Mouse (Mus musculus) liver (tissue): Measurements from ENCODE around the gene Pes1.
"Not testable (repeated sequence)": the region's sequence is repeated elsewhere in the genome, so short reads cannot be mapped to it uniquely, and the experiment has no call there.

Source experiments
- DNase-seq: peaks from one replicate; pipeline ENCODE4 v3.0.0-alpha.2; 2020; ENCODE audit warnings: mixed read lengths

The Pes1 gene

DNA sequence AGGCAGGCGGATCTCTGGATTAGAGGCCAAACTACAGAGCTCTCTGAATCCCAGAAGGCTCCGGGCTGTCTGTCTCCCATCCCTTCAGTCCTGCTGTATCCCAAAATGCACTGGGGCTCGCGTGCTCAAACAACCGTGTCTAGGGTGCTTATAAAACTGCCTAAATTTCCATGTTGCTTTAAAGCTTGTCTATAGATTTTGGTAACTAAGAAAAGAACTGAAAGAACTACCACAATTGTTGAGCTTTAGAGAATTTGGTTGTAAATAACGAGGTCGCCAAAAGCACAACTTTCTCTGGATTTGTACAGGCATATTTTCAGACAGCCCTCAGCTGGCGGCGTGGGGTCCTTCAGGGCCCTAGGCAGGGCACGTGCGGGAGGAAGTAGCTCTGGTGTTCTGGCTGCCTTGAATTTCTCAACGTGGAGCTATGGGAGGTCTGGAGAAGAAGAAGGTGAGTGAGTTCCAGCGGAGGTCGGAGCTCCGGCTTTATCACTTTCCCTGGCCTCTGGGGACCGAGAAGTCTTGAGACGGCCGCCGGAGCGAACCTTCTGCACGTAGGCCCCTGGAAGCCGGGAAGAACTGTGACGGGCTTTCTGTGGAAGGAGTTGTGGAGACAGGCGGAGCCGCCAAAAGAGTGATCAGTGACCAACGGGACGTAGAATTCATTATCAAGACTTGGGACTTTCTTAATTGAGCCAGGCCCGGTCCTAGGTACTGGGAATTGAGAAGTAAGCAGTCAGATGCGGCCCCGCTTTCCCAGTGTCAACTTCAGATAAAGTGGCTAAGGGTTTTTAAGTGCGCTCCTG is at the start of gene Pes1:
Pes1 (plus strand) TSS at position 366 of the 806 bp plus-strand sequence.
- peak; percentile 81 for DNase-seq

DNA sequence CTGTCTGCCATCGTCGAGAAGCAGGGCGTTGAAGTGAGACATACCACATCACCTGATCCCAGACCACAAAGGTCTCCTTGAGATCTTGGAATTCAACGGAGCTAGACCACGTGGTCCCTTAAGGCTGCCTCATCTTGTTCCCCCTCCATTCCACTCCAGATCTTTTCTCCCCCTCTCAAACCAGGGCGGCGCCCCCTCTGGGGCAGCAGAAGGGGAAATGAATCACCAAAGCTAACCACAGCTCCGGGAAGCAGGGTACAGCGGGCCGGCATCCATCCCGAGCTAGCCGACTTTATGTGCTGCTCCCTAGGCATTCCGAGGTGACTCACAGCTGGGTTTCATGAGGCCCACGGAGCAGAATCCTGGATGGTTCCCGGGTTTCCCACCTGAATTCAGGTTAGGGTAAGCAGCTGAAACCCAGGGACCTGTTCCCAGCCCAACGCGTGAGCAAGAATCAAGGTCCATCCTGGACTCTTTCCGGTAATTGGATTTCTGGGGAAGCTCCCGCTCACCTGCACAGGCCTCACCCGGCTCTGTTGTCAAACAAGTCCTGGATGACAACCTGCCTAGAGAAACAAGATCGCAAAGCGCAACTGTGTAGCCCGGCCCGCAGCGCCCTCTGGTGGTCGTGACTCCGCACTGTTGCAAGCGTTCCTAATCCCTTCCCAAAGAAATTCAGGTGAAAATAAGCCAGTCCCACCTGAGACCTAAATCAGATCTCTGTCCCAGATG is 49.5 kb upstream of the Pes1 start, which contains the start of gene Slc35e4:
Slc35e4 (minus strand) TSS at position 556 of the 732 bp plus-strand sequence.
- peak; percentile 80 for DNase-seq

DNA sequence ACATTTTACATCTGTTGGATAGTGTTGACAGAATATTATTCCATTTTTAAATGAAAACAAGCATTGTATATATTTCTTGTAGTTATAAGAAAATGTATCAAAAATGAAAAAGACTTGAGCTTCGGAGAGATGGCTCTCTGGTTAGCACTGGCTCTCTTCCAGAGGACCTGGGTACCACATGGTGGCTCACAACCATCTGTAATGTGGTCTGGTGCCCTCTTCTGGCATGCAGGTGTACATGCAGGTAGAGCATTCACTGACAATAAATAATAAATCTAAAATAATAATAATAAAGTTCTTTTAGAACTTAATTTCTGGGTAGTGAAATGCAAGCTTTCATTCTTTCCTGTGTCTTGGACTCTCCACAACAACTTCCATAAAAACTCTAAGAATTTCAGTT is 45.0 kb upstream of the Pes1 start:
- DNase-seq, result no peak

DNA sequence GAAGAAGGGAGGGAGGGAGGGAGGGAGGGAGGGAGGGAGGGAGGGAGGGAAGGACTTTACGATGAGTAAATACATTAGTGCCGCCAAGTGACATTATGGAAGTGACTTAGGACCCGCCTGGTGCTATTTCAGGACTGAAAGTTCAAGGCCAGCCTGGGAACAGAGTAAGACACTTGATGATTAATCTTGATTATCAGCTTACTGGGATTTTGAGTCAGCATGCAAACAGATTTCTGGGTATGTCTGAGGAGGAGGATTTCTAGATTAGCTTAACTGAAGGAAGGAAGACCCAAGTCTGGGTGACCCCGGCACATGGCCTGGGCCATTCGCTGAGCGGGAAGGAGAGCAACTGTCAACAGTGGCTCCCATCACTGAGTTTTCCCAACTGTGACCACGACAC is 43.3 kb upstream of the Pes1 start:
- DNase-seq, result no peak

DNA sequence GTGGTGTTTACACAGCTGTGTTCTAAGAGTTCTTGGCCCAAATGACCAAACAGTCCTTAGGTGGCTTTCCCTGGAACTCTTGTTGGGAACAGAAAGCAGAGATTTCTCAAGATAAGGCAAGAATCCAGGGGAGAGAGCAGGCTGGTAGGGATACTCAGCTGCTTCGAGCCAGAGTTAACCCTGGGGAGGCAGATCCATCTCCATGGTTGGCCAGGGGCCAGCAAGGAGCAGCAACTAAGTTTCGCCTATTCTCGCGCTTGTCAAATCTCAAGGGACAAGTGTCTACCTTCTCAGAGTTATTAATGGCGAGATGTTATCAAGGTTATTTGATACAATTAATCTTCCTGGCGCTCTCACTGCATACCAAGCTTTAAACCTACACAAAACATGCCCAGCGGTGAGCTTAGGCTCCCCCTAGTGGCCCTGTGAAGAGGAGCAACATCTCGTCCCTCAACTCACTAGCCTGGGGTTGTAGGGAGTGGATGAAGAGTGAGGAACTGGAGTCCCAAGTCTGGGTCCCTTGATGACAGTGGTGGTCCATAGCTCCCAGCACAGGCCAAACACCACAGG is 42.4 kb upstream of the Pes1 start:
- DNase-seq, result peak; percentile 30

DNA sequence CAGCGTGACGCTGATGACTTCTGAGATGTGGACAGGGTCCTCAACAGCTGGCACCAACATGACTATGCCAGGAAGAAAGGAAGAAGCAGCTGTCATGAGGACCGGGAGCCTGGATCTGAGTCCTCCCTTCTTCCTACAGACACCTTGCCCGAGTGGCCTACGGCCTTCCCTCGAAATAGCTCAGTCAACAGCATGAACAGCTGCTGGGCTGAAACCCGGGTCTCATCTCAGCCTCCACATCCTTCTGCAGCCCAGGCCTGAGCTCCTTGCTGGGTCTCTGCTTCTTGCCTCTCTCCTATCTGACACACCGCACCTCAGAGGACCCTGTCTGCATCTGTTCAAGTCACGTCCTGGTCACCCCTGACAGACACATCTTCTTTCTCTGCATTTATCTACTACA is 41.7 kb upstream of the Pes1 start:
- DNase-seq, result no peak

DNA sequence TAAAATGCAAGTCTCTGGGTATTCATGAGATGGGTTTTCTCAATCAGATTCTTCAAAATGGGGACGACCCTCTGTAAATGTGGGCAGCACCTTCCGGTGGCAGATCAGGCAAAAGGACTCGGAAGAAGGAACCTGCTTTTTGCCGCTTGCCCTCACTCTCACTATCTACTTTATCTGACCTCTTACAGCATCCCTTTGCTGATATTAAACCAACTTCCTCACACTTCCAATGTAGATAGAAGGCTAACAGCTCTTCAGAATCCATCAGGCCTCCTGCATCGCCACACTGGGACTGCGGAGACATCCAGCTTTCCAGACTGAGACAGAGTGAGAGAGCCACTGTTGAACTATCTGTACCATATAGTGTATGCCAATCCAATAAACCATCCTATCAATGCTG is 41.0 kb upstream of the Pes1 start:
- no peak for DNase-seq

DNA sequence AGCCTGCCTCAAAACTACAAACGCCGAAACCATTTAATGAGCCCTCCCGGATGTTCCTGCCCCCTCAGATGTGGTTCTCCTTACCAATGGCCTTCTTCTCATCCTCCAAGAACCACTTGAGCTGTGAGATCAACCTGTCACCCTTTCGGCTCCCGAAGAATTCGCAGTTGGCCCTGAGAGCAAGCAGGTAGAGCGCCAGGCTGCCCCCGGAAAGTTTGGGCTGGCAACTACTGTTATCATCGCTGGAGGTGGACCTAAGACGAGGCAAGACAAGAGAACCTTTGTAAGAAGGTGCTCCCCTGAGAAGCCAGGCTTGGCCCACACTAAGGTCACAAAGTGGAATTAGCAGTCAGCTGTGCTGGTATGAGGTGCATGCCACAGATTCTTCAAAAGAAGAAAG is 37.9 kb upstream of the Pes1 start:
- no peak for DNase-seq

DNA sequence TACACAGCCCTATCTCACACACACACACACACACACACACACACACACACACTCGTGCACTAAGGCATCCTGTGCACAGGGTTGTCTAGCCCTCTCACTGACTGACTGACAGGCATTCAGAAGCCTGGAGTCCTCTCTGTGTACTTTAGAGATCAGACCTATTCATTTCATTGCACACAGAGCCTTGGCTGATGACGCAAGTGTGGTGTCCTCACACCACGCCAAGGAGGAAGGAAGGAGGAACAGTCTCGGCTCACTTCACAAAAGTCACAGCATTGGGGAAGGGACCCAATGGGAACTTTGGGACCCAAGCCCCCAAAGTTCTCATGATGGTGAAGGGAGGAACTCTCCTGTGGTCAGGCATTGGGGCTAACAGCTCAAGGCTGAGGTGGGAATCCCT is 33.8 kb upstream of the Pes1 start:
- DNase-seq, result no peak

DNA sequence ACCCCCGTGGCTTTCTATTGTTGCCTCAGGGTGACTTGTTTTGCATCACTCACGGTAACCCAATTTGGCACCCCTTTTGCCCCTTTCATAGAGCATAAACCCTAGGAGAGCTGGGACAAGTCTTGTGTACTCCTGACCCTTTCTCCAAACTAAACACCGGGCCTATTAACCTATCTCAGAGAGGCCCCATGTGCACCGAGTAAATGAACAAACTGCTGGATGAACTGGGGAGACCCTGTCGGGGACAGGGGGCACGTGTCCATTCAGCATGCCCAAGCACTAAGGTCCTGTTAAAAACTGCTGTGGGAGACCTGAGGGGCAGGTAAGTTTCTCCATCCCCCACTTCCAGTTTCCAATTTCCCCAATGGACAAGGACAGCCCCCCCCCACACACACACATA is 32.8 kb upstream of the Pes1 start:
- DNase-seq, result no peak

DNA sequence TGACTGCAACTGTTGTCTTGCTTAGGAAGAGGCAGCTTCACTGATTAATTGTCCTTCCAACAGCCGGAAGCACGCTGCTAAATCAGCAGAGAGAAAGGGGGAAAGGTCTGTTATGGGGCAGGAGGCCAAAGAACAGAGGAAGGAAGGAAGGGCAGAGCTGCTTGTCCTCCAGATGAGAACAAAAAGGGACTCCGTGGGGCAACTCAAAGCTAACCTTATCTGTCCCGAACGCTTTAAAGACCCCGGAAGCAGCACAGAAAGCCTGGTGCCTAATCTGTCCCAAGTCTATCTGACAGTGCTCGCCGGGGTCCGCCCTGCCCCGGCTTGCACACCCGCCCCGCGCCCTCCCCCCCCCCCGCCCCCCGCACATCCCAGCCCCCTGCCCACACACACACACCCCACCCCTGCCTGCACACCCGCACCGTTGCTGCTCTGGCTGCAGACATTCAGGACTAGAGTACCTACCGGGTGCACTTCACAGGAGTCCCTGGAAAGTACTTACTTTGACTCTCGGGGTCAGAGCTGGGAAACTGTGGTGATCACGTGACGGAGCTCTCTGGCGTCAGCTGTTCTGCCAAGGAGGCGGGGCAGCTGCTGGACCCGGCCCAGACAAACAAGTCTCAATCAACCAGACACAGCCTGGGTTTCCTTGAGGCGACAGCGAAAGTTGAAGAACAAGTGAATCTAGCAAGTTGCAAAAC is 32.1 kb upstream of the Pes1 start, which contains the start of gene Tcn2:
Tcn2 (minus strand) TSS at position 649 of the 701 bp plus-strand sequence.
- DNase-seq, result peak; percentile 76

DNA sequence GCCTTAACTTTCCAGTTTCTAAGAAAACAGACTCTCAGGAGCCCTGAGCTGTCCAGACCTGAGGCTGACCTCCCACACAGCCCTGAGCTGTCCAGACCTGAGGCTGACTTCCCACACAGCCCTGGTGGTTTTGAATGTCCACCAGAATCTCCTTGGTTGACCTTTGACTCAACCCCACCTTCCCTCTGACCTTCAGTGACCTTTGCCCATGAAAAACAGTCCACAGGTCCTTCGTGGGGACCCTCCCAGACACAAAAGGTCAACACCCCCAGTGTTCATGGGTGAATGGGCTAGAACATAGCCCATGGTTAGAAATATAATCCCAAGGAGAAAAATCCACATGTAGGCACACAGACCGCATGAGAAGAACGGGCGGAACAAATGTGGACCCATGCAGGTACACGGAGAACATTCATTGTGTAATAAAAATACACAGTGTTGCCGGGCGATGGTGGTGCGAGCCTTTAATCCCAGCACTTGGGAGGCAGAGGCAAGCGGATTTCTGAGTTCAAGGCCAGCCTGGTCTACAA is 30.0 kb upstream of the Pes1 start:
- no peak for DNase-seq

DNA sequence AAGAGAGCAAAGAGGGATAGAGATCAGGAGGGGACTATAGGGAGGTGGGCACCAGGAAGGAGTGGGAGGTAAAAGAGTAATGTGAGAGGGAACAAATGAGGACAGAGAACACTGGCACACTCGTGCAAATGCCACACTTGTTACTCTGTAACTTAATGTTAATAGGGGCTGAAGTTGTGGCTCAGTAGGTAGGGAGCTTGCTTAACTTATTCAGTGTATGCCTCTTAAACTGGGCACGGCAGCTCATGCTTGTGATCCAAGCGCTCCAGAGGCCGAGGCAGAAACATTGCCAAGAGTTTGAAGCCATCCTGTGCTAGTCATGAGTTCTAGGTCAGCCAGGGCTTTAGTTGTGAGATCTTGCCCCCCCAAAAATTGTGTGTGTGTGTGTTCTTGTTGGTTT is 28.6 kb upstream of the Pes1 start:
- DNase-seq, result no peak

DNA sequence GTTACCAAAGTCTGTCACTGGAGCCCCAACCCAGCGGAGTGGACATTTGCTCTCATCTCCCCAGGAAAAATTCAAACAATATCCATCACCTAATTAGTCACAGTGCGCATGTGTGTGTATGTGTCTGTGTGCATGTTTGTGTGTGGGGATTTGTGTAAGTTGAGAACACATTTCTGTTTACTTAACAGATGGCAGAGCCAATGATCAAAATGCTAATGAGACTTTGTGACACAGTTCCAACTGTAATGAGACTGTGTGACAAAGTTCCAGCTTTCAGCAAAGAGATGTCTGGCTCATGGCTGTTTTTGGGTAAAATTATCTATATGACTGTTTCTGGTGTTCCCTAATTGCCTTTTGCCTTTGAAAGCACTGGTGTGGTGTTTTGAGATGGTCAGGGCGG is 27.5 kb upstream of the Pes1 start:
- DNase-seq, result no peak

DNA sequence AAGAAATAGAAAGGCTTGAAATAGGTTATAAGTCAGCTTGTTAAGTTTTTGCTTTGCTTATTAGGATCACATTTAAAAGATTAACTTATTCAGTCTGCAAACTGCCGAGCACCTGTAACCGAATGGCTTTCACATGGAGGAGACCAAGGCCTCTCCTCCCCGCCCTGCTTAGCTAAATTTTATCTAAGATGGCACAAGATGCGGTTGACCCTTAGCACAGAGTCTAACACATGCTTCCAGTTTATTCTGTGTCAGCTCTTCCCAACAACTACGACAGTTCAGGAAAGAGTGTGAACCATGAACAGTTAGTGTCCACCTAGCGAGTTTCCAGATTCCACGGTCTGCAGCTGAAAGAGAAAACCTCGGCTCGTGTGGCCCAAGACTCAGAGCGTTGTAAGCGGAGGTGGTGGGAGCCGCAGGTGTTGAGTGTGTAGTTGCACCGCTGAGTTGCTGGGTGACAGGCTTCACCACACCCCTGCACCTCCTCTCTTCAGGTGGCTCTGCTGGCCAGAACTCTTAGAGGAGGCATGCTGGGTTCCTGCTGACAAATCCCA is 26.4 kb upstream of the Pes1 start:
- DNase-seq, result no peak

DNA sequence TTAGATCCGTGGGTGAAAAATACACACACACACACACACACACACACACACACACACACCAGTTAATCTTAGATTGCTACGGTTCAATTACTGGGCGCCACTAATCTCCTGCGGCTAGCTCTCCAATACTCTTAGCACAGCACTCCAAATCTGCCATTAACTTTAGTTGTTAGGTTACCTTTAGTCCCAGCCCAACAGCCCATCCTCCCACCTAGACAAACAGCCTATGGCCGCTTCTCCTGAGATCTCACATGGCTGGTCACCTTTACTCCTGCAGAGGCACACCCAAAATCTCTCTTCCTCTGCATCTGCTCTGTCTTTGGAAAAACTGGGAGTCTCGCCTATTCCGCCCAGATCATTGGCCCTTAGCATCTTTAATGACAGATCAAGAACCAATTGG is 22.4 kb upstream of the Pes1 start:
- no peak for DNase-seq

DNA sequence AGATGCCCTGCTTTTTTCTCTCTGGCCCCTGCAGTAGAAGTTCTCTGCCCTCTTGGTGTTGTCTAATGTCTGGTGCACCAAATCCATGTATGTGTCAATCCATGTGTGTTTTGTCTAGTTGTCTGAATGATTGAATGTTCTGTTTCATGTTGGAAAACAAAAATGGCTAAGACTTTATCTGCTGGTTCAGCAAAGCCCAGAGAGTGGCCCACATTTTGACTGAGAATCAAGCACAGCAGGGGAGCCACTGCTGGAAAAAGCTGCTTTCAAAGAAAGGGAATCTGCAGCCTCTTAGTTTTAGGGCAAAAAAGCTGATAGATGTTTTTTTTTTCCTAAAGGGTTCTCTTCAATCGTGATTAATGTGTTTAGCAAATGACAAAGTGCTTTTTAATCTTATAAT is 17.4 kb upstream of the Pes1 start:
- DNase-seq, result no peak

DNA sequence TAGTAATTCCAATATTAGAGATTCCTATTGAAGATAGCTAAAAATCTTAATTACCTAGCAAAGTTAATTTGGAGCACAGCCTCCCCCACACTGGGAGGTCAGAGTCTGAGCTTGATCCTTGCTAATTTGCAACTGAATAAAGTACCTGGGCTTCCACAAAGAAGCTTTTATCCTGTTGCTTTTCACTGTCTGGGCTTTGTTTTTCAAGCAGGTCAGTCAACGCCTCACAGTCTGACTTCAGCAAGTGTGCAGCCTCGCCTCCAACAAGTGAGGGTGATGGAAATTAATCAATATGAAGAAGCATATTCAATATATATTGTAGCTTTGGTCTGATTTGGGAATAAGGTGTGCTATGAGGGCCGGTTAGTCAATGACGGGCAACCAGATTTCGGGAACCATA is 8.9 kb upstream of the Pes1 start:
- DNase-seq, result not testable (repeated sequence)

DNA sequence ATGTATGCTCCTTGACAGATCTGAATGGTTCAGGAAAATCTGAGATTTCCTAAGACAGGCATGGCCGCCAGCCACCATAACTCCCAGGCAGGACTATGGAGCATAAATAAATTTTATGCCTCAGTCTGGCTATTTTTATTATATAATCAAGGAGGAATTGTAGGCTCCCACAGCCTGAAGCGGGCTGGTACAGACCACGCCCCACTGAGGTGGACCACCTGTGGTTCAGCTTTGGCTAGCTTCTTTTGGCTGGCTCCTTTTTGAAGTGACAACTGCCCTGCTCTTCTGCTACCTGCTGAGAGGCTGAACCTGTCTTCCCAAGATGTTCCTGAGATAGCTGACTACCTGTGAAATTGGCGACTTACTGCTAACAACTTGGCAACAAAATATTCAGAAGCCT is 8.4 kb upstream of the Pes1 start:
- DNase-seq, result not testable (repeated sequence)

DNA sequence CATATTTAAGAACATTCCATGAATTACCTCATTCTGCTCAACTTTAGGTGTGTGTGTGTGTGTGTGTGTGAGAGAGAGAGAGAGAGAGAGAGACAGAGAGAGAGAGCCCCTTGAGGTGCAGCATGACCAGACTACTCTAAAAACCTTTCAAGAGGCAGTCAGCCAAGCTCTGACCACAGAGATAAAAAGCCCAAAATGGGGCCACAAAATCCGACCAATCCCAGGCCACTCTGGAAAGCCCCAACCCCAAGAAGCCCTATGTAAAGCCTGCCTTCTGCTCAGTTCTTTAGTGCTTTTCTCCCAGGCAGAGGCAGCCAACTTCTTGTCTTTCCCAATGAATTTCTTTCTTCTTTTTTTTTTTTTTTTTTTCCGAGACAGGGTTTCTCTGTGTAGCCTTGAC is 2.9 kb upstream of the Pes1 start:
- no peak for DNase-seq

DNA sequence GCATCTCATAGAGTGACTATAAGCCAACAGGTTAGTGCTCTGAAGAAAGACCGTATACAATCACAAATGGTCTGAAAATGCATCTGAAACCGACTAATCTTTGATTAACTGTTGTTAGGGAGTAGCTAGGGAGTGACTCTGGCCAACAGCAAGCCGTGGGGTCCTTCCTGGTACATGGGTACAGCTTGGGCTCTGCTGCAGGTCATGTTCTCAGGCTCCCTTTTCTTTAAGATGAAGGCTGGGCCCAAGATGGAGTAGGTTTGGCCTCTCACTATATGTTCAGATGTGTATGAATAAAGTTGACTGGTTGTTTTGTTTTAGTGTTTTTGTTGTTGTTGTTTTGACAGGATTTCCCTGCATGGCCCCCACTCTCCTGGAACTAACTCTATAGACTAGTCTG is 2.0 kb upstream of the Pes1 start:
- DNase-seq, result no peak

DNA sequence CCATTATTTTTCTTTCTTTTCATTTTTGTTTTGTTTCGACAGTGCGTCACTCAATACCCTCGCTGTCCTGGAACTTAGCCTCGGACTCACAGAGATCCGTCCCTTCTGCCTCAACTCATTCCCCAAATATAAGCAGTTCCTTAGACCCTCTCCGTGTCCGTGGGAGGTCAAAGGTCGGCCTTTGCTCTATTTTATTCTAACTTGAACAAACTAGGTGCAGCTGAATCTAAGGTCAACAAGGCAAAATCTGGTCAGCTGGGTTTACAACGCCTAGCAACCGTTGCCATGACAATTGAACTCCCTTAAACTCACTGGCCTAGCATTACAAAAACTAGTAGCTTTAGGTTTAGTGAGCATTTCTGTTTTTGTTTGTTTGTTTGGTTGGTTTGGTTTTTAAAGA is 620 bp upstream of the Pes1 start:
- no peak for DNase-seq
